Mouse (Mus musculus): ENCODE measurements at regions not wholly inside any gene's neighbourhood (a gene's known extent, or its start where the extent isn't known, plus 50 kb on each side); places are given as distances from the start of the nearest gene placed in this dataset.

DNA sequence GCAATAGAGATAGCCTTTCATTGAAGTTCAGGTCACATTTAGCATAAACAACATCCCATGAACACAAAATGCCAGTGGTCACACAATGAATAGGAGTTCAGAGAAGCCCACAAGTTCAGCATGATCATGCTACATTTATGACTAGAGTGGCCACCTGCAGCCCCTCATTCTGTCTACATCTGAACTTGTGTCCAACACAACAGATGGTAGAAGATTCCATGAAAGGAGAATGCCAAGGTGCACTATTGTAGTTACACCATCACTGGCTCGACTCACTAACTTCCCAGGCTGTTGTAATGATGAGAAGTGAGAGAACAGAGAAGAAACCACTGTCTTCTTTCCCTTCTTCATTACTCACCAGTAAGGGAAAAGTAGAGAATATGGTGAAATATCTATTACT, 353.0 kb downstream of the Ets1 start:
- ATAC-seq (ENCODE audit: extremely low read depth, insufficient number of reproducible peaks, low FRiP score, poor library complexity, severe bottlenecking), result no peak

DNA sequence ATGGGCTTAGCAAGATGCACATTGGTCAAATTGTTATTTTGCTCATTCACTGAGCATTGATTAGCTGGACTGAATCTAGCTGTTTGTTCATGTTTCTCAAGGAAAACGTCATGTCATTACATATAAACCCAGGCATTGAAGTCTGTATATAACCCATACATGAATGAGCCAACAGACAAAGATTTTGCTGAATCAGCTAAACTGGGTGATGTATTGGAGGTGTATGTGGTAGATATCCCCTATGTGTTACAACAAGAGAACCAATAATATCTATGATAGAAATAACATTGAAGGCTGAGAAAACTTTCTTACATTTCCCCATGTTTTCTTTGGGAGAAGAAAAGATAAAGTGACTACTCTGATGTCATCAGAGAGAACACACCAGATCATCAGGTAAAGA, 362.3 kb downstream of the Ets1 start:
- no peak for ATAC-seq (ENCODE audit: extremely low read depth, insufficient number of reproducible peaks, low FRiP score, poor library complexity, severe bottlenecking)

DNA sequence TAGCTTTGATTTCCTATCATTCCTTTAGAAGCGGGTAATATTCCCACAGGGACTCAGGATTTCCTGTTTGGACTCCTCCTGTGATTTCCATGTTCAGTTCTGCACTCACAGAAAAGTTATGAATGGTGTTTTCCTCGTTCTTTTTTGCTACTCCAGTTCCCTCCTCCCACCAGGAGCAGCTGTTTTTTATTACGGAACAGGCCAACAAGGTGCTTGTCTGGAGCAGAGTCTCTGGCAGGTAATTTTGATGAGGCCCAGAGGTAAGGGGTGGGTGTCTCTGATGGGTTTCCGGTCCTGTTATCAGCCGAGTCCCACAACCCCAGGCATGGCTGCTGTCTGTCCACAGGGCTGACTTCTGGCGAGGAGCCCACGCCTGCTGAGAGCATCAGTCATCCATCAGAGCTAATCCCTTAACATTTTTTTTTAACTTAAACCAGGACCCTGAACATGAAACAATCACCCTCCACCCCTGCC, 364.7 kb downstream of the Ets1 start:
- ATAC-seq (ENCODE audit: extremely low read depth, insufficient number of reproducible peaks, low FRiP score, poor library complexity, severe bottlenecking), result no peak

DNA sequence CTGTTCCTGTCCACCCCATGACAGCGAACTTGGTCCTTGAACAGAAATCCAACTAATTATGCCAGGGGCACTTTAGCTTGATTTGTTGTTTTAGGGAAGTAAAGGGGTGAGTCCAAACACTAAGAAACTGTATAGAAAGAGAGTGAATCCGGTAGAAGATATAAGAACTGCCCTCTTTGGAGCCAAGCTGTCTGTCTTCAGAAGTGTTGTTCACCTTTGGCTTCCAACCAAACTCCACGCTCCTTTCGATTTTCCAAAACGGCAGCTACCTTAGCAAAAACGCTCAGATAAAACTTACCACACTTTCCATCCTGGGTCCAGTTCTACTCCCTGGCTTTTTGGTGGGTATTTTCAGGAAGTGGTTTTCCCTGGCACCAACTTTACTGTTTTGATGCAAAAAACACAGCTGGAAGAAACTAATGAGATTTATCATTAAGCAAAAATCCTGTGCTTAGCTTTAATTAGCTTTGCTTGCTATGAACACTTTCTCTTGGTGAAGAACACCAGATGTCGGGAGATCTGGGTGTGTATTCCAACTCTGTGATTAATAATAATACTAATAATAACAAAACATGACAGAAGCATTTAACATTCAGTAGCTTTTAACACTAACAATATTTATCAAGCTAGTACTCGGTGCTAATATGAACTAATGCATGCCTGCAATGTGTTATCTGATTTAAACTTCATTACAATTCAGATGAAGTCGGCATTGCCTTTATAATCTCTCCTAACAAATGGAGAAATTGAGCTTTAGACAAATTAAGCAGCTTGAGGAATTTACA, 365.3 kb downstream of the Ets1 start:
- ATAC-seq (ENCODE audit: extremely low read depth, insufficient number of reproducible peaks, low FRiP score, poor library complexity, severe bottlenecking), result no peak

DNA sequence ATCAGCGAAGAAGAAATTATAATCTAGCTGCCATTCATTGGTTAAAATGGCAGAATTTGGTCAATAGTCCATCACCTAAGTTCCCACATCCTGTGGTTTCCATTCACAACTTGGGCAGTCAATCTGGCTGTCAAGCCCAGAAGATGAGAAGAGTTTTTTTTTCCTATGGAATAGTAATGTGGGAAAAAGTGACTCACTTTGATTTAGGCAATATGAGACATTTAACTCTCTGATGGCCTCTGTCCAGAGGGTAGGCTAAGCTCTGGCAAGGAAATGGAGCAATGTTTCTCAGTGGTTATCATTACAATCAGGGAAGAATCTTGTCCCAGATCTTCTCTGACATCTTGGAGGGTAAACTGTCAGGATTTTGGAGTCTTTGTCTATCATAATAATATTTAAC, 367.9 kb downstream of the Ets1 start:
- ATAC-seq (ENCODE audit: extremely low read depth, insufficient number of reproducible peaks, low FRiP score, poor library complexity, severe bottlenecking), result no peak

DNA sequence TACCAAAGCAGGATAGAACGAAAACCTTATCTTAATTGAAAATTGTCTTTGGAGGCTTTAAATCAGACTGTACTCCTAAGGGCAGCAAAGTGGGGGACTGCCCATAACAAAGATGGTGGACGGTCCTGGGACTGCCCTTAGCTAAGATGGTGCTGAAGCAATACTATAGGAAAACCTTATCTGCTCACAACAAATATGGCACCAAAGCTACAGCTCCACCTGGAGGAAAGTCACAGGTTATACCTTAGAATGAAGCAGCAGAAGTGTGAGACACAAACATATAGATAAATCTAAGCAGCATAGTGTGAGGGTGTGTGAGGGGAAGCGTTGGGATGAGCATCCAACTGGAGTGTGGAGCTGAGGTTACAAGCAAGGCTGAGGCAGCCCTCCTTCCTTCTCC, 368.5 kb downstream of the Ets1 start:
- ATAC-seq (ENCODE audit: extremely low read depth, insufficient number of reproducible peaks, low FRiP score, poor library complexity, severe bottlenecking), result no peak

DNA sequence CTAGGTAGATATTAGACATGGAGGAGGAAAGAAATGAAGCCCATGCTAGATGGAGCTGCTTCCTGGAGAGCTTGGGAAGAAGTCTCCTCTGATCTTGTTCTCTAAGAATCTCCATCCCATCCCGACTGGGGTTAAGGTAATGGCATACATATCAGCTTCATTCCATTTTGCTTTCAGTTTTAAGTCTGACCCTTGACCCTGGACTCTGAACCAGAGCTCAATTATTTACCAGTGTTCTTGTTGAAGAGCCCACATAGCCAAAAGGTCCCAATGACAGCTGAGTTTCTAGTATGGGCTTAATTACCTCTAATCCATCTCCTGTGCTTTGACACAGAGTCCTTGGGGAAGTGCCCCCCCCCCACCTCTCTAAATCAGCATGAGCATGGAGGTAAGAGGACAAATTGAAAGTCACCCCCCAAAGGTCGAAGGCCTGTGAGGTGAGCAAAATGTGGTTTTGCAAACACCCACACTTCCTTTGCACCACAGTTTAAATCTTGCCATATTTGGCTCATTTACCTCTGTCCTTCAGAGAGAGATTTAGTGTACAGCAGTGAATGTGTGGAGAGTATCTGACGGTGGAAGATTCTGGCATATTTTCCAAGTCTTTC, 371.5 kb downstream of the Ets1 start:
- no peak for ATAC-seq (ENCODE audit: extremely low read depth, insufficient number of reproducible peaks, low FRiP score, poor library complexity, severe bottlenecking)

DNA sequence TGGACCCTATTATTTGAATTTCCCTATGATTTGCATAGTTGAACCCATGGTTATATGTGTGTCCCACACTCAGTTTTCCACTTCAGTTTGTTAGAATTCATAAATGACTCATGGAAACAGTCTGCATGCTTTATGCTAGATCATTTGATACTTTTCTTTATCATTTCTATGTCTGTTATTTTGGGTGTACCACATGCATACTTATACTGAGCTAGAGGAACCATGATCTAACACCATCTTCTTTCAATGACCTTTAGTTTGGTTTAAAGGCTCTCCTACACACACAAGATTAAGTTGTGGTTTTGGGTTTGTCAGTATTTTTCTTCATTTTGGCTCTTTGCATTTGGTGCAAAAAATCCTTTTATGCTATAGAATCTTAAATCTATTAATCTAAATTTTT, 375.2 kb downstream of the Ets1 start:
- no peak for ATAC-seq (ENCODE audit: extremely low read depth, insufficient number of reproducible peaks, low FRiP score, poor library complexity, severe bottlenecking)

DNA sequence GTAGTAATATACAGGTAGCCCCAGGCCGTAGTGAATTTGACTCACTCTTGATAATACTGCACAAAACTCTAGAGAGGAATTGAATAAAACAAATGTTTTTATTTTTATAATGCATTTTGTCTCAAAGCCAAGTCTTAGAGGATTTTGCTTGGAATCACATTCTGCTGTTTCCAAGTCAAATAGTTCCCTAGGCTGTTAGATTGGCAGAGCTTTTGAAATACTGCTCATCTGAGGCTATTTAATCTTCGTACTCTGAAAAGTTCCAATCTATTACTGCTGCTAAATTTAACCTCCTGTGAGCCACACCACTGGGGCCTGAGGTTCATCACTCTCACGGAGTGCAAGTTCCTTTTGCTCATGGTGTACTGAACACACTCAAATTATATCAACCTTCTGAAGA, 399.4 kb downstream of the Ets1 start:
- no peak for ATAC-seq (ENCODE audit: extremely low read depth, insufficient number of reproducible peaks, low FRiP score, poor library complexity, severe bottlenecking)

DNA sequence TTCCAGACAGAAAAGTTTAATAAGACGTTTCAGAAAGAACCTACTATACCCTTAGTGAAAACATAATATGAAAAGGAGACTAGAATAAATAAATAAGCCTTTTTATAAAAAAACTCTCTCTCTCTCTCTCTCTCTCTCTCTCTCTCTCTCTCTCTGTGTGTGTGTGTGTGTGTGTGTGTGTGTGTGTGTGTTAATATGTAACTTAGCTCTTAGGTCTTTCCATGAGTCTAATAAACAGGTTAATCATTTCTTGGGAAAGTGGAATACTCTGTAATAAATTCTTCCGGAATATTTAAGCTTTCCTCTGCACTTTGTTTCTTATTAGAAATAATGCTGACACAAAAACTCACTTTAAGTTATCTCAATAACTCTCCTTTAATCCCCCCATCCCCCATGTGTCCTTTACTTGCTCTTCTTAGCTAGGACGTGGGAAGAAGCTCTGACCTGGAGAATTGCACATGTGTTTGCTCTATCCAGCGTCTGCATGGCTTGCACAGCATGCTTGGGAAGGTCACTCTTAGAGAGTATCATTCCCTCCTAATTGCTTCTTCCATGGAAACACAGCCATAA, 403.3 kb downstream of the Ets1 start:
- ATAC-seq (ENCODE audit: extremely low read depth, insufficient number of reproducible peaks, low FRiP score, poor library complexity, severe bottlenecking), result no peak

DNA sequence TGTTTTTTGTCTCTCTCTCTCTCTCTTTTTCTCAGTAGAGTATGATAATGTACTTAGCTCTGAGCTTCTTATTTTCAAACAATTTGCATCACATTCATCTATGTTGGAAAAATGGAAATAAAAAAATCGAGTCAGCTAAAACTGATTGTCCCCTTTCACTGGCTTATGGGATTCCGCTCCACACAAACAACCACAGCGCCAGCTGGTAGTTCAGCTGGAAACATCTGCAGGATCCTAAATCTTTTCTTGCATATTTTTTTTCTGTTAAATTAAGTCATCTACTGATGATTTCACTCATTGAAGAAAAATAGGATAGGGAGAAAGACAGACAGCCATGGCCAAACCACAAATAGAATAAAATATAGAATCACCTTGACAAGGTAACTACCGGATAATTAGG, 414.8 kb downstream of the Ets1 start:
- ATAC-seq (ENCODE audit: extremely low read depth, insufficient number of reproducible peaks, low FRiP score, poor library complexity, severe bottlenecking), result no peak

DNA sequence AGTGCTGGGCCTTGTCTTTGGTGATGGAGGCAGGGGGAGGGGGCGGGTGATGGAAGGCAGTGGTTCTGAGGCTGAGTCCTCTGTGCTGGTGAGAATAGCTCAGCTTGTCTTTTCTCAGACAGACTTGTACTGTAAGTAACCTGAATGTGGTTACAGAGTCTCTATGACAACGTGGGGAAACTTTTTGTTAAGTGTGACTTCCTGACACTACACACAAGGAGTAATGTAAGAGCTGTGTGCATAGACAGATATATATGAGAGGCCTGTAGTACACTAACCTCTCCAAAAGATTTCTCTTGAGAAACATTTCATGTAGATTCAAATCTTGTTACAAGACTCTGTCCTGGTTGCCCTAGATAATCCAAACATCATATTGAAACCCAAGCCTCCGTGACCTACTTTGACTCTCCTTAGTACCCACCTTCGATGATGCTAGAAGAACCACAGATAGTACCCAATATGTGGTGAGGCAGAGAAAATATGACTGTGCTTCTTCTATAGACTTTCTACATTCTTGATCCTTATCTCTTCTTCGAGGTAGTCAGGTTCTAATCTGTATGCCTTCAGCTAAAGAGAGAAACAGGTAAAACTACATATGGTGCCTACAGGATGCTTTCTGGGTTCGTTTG, 424.7 kb downstream of the Ets1 start:
- no peak for ATAC-seq (ENCODE audit: extremely low read depth, insufficient number of reproducible peaks, low FRiP score, poor library complexity, severe bottlenecking)

DNA sequence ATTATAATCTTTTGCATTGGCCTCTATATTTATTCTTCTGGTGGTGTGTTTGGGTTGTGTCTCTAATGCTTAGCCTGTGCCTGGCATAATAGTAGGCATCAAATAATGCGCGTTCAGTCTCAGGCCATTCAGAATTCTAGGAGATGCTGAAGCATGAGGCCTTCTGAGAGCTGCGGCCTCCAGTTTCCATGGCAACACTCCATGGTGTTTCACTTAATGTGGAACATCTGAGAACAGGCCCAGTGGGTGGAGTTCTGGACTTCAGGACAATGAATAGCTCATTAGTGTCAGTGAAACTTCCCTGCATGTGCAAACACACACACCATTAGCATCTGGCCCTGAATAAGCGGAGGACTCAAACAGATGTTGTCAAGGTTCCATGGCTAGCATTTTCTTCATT, 426.5 kb downstream of the Ets1 start:
- ATAC-seq (ENCODE audit: extremely low read depth, insufficient number of reproducible peaks, low FRiP score, poor library complexity, severe bottlenecking), result no peak

DNA sequence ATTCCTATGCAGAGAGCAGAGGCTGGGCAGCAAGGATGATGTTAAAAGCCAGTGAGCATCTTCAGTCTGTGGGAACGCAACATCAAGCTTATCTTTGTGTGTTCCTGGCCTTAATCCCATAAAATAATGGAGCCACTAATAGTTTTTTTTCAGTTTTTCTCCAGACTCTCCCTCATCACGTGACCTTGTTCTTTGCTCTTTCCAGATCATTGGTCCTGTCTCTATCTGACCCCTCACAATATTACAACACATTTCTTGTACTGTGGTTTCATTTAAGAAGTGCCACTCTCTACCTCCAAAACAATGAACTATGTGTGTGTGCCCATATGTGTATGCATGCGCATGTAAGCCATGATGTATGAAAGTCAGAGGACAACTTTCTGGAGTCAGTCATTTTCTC, 429.3 kb downstream of the Ets1 start:
- no peak for ATAC-seq (ENCODE audit: extremely low read depth, insufficient number of reproducible peaks, low FRiP score, poor library complexity, severe bottlenecking)

DNA sequence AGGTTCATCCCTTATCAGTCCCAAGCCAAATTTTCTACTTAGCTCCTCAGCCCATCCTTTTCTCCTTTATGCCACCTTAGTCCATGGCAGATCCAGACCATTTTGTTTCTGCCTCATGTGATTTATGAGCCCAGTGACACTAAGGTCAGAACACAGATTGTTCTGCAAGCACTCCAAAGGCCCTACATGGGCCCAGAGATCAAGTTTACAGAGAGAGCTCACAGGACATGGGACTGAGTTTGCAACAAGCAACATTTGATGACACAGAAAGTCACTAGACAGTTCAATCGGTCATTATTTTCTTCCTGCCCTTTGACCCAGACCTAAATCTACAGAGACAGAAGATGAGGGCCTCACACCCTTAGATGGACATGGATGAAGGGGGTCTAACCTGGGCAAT, 431.5 kb downstream of the Ets1 start:
- ATAC-seq (ENCODE audit: extremely low read depth, insufficient number of reproducible peaks, low FRiP score, poor library complexity, severe bottlenecking), result no peak

DNA sequence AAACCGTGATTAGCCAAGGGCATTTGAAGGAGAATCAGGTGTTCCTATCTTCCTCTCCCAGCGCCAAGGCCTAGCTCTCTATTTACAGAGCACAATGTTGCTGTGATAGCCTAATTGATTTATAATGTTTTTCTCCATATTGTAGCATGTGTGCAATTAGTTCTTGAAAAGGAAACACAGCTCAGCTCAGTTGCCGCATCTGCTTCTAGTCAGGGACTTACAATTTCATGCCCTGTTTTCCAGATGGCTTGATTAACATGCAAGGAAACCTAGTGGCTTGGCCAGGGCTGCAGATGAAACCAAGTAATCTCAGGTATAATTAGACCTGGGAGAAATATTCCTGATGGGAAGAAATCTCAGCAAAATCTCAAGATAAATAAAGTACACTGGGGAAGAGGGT, 434.1 kb downstream of the Ets1 start:
- no peak for ATAC-seq (ENCODE audit: extremely low read depth, insufficient number of reproducible peaks, low FRiP score, poor library complexity, severe bottlenecking)

DNA sequence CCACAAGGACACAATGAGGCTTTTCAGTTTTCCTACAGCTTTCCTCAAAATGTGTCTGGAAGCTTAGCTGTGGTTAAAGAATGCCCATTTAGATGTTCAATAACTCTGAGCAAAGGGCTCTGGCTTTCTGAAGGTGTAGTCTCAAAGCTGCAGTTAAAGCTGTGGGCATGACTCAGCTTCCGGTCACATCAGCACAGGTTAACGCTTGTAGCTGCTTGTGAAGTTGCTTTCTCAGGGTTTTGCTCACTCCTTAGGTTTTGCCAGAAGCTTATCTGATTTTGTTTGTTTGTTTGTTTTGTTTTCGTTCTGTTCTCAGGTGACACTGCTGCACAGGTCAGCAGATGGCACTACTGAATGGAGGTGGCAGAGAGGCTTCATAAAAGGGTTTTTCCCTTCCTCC, 444.2 kb downstream of the Ets1 start:
- no peak for ATAC-seq (ENCODE audit: extremely low read depth, insufficient number of reproducible peaks, low FRiP score, poor library complexity, severe bottlenecking)

DNA sequence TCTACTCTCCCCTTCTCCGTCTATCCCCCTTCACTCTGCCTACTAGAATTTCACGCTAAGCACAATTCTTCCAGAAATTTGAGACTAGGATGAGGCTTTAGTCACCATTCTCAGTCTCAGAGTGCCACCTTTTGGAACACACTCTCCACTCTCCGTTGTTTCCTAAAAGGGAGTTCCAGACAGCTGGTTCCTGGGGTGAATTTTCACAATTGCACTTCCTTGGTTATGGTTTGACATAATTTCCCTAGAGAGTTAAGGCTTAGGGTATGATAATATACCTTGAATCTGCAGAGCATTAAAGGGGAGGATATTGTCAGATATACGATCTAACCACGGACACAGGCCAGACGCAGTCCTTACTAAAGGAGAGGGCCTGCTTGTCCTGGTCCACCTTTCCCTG, 444.8 kb downstream of the Ets1 start:
- no peak for ATAC-seq (ENCODE audit: extremely low read depth, insufficient number of reproducible peaks, low FRiP score, poor library complexity, severe bottlenecking)

DNA sequence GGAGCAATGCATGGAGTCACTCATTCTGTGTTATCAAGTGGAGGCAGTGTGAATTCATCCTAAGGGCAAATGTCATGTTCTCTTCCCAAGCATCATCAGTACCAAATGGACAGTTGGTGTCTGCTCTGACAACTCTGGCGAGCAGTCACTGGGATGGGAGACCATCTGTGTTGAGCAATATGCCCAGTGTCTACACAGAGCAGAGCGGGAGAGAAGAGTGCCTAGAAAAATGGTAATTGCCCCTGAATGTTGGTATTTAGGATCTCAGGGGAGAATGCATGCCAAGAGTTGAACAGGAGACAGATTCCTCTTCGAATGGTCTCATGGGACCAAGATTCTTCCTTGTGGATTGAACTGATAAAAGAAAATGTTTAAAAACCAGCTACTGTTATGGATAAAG, 454.0 kb downstream of the Ets1 start:
- no peak for ATAC-seq (ENCODE audit: extremely low read depth, insufficient number of reproducible peaks, low FRiP score, poor library complexity, severe bottlenecking)

DNA sequence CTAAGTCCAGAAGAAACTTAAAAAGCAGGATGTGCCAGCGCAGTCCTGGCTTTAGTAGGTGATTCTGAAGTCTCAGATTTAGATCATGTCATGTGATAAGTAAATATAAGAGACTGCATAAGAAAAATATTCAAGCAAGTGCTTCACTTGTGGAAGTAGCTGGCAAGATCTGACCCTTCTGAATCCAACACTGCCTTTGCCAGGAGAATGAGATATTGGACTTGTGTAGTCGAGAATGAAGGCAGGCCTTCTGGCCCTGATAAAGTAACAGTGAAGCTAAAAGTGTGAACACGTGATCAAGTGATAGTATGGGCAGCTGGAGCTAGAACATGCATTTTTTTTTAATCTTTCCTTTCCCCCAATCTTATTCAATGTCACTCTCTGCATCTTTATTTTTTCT, 455.6 kb downstream of the Ets1 start:
- ATAC-seq (ENCODE audit: extremely low read depth, insufficient number of reproducible peaks, low FRiP score, poor library complexity, severe bottlenecking), result no peak

Data from neutrophil, adult 5-6 weeks (primary cell).